Mouse (Mus musculus): Measurements from ENCODE around the gene Enox1.

Gene Enox1

GRCm38 (mm10) chr14:77196246-77196645 is 39.7 kb downstream of the Enox1 start:
- no peak for DNase-seq

DNA sequence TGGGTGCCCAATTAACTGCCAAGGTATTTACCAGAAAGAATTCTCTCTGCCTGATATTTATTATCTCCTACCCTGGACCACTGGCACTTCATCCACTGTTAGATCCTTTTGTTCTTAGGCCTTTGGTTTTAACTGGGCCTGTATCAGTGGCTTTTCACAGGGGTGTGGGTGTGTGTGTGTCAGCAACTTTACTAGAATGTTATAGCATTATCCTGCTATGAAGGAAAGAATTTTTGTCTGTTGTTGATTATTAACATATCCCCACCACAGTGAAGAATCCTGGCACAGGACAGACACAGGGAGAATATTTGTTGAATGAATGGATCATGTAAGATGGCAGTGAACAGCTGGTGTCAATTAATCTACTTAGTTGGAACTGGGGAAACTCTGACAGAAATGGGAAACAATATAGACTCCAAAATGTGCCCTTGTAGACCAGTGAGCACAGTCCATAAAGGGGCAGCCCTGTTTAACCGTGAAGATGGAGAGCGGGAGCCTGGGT is 40.9 kb downstream of the Enox1 start:
- DNase-seq, result no peak

- no peak for DNase-seq
Measured at GRCm38 (mm10) chr14:77210889-77211288, 54.3 kb downstream of the Enox1 start.

GRCm38 (mm10) chr14:77213210-77213609 is 56.6 kb downstream of the Enox1 start:
- DNase-seq, result no peak

GRCm38 (mm10) chr14:77214848-77215247 is 58.3 kb downstream of the Enox1 start:
- DNase-seq, result no peak

DNA sequence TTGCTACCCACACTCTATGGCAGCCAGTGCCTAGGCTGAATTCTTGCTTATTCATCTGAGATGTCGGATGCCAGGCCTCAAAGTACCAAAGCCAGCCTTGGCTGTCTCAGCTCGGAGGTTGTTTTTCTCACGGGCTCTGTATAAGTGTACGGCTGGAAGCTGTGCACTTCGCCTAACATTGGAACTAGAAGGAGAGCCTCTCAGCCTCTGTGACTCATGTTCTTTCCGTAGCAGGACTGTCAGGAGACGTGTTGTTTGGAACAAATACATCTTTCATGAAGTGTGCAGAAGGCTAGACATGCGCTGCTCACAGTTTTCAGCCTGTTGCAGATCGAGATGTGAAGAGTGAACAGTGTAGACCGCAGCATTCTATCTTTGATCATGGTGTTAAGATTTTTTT is 68.8 kb downstream of the Enox1 start:
- no peak for DNase-seq

DNA sequence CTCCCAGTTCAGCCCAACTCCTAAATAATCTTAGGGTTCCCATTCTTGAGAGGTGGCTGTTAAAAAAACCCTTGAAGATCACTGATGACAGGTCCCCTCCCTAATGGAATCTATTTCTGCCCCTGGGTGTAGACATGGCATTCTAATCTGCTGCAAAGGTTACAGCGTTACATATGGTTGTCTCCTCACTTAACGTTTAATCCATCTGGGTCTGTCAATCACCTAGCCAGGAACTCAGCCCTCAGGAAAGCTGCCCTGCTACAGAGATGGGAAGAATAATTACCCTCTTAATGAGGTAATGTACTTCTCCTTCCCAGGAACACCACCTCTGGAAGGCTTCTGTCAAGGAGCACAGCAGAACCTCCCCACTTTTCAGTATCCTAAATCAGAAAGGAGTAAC is 82.2 kb downstream of the Enox1 start:
- DNase-seq, result no peak

DNA sequence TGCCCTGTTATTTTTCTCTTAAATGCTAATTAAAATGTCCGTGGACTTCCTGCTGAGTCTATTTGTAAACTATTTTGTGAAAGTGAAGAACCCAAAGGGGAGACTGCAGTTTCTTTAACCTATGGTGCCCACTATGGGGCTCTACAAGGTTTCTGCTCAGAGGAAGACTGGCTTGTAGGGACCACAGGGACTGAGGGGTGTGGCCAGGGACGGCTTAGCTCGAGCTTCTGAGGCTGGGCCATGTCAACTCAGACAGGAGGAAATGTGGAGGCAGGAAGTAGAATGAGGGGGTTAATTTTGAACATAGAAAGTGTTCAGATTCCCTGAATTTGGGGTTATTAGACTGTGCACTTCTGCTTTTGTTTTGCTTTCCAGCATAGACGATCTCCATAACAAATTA is 82.8 kb downstream of the Enox1 start:
- no peak for DNase-seq

GRCm38 (mm10) chr14:77246977-77247376 is 90.4 kb downstream of the Enox1 start:
- DNase-seq, result no peak

GRCm38 (mm10) chr14:77248426-77248825 is 91.9 kb downstream of the Enox1 start:
- DNase-seq, result no peak

- no peak for DNase-seq
Measured at GRCm38 (mm10) chr14:77248946-77249345, 92.4 kb downstream of the Enox1 start.

- DNase-seq, result peak in 1 of 2 experiments; percentile 28
Measured at GRCm38 (mm10) chr14:77250652-77251238, 94.2 kb downstream of the Enox1 start.

DNA sequence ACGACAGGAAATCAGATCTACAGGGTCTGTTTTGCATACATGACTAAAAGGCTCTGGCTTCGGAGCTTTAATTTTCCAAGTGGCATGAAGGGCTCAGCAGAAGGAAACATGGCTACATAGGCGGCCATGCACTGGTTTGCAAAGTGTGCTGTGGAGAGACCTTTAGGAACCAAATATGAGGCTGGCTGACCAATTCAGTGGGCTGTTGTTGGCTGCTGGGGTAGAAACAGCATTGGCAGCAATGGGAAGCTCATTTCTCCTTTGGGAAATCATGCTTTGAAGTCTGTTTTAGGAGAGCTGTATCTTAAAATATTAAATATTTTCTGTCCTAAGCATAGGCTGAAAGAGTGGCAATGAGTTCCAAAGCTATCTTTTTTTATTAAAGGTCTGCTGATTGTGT is 98.6 kb downstream of the Enox1 start:
- no peak for DNase-seq

- DNase-seq, result no peak
Measured at GRCm38 (mm10) chr14:77255711-77256110, 99.1 kb downstream of the Enox1 start.

DNA sequence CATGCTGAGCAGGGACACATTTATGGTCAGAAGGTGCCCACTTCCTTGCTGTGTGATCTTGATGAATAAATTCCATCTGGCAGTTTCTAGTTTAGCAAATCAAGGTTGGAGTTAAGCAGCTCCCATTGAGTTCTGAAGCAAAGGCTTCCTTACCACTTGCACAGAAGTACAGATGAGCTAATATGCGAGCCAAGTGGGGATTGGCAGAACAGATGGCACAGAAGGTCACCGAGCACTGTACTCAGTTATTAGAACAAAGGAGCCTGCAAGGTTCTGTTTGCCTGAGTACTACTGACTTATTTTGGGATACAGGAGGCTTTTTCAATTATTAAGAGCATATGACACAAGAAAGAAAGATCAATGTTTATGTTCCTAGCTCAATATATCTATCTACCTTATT is 100.4 kb downstream of the Enox1 start:
- DNase-seq, result peak; percentile 72 to 81

- no peak for DNase-seq
Measured at GRCm38 (mm10) chr14:77257461-77257860, 100.9 kb downstream of the Enox1 start.

DNA sequence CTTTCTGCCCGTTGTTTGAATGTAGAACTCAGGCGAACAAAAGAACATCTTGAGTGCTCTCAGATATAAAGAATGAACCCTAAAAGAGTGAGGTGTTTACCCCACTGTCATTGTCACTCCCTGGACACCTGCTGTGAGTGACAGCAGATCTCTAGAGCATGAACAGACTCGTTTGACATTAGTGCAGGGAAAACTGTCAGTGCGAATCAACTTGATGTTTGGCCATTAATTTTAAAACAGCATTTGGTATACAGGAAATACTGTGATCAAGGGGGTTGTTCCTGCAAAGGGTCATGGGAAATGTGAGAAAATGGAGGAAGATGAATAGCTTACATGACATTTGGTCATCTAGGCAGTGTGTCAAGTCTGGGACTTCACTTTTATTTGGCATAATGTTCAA is 101.6 kb downstream of the Enox1 start:
- DNase-seq, result no peak

DNA sequence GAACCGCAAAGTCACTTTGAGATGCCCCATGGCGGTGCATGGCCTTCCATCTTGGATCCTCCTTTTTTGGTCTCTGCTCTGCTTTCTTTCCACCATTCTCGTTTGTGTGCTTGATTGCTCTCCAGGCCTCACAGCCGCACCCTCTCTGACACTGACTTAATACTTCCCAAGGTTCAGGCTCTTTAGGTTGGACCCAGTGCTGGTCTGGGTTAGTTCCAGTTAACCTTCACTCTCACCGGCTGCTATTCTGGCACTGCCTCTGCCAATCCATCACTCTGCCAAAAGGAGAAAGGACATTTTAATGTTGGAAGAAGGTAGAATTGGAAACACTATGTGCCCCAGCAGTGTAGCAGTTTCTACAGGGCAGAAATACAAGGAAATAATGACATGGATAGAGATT is 103.1 kb downstream of the Enox1 start:
- DNase-seq, result peak; percentile 38 to 53

DNA sequence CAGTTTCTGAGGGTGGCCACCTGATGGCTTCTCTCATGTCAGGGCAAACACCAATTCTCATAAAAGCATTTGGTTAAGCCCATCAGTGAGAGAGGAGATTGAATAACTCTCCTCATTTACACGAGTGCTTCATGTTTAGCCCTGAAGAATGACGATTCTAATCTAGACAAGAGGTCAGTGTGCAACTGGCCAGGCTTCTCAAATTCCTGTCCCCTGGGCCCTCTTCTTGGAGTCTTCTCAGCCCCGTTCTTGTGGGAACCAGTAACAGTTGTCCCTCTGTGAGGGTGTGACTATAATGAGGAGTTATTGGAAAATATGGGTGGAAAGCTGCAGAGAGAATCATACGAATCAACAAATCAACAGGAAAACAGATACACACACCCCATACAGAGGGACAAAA is 103.5 kb downstream of the Enox1 start:
- DNase-seq, result no peak

DNA sequence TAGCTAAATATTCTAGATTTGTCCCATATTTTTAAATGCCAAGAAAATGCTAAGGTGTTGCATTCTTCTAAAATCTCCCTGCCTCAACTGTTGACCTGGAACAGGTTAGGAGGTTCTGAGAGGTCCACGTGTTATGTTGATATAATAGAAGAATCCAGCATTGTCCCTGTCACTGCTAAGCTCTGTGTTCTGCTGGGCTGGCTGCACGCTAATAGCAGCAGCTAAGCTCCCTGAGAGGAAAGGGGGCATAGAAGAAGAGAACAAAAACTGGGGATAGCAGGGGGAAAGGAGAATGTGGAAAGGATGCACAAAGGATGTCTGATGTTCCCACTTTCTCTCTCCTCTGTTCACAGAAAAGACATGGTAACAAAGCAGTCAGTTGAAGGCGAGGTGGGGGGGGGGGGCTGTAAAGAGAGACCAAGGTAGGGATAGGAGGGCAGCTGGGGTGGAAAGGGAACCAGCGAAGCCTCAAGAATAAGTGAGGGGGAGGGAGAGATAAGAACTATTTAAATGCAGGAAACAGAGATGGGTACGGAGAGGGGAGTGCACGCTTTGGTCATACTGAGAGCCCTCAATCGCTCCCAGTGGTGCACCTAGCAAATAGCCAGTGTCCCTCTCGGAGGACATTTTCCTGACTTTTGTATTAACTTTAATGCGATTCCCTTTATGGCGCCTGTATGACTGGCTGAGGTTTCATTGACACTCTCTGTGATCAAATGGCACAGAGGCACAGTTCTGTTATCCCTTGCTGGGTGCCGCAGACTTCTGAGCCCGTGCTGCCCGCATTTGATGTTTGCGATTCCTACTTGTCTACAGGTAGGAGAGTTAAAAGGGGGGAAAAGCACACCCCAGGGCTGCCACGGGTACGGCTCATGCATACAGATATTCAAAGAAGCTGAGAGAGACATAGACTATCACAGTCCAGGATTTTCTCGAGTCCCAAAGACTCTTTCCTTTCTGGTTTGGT is 110.5 kb downstream of the Enox1 start:
- no peak for DNase-seq

DNA sequence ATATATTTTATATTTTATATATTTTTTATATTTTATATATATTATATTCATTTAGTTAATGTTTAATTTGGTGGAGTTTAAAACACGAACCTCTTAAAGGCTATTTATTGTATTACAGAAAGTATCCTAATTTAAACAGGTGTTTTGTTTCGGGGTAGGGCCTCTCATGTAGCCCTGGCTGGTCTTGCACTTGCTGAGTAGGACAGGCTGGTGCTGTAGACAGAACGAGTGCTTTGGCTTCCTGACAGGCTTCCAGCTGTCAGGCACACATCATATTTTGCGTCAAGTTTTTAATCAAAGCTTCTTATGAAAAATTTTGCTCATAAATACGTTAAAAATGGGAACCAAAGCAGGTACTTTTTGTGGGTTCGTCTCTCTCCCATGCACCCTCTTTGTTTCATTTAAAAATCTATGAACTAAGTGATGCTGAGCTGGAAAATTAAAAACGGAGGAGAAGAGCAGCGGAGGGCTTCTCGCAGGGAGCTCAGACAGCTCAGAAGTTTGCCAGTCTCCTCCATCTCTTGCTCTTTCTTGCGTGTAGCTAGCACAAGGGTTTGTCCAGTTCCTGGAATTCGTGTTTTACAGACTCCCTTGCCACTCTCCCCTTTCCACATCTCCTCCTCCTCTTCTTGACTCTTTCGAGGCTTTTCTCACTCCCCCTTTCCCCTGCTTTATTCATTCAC is 115.8 kb downstream of the Enox1 start:
- DNase-seq, result no peak

DNA sequence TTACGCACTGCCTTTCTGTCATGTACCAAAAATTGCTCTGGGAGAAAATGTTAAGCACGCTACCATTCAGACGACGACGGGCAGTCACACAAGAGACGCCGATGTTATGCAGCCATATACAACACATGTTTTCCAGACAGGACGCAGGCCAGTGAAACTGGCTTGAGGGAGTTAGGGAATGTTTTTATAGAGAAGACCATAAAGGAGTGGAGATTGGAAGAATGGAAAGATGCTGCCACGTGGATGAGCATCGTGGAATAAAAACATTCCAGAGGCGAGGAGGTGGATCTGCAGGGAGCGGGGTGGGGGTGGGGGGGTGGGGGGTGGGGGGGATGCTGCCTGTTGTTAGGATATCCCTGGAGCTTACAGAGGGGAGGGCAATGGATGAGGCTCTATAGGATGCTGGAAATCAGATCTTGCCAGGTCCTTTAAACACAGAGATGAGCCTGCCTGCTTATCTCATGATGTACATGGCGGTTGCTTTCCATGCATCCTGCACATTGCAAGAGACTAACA is 116.4 kb downstream of the Enox1 start:
- DNase-seq, result no peak

DNA sequence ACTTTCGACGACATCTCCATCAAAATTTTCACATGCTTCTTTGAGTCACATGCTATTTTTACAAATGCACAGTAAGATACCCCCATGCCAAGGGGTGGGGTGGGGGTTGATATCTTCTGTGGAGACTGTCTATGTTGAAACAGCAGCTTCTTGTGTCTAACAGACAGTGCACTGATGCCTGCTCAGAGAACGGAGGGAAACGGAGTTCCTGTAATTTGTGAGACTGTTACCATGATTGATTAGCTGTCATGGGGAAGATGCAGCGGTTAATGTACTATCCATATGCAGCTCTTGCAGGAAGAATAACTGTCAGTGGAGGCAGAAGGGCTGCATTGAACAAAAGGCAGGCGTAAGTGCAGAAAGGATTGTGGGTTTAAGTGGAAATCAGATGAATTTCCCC is 117.2 kb downstream of the Enox1 start:
- DNase-seq, result no peak
